Mouse (Mus musculus) lung, postnatal 0 days (tissue): ENCODE results near the gene Bfsp2.

Experiments used
- CTCF ChIP-seq: IDR thresholded peaks from 2 replicates; pipeline ENCODE4 v1.5.1; 2016; ENCODE audit warnings: antibody characterized with exemption, mild to moderate bottlenecking
- EP300 ChIP-seq: IDR thresholded peaks from 2 replicates; pipeline ENCODE4 v1.6.1; 2016; ENCODE audit warnings: antibody characterized with exemption, mild to moderate bottlenecking, control low read depth

DNA sequence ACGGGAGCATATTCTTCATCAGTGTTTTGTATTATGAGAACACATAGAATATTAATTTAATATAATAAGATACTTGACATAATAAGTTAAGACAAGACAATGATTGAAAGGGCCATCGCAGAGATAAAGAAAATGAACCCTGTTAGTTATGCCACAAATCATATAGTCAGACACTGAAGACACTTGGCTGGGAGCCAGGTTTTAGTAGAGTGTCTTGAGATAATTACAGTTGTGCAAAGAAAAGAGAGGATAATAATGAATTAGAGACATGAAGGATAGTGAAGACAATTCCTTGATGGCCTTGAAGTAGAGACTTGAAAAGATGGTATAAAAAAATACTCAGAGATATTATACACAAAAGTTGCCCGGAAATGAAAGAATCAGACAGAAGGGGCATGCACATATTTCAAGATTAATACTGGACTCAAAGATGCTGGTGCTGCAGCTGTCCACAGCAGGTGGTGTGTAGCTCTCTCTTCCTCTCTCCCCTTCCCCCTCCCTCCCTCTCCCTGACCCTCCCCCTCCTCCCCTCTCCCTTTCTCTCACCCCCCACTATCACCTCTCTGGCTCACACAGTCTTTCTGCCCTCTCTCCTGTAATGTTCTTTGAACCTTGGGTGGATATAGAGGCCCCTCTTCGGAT, 72.0 kb downstream of the Bfsp2 start:
- no peak for TF ChIP-seq CTCF
- TF ChIP-seq EP300, result no peak
